Mouse (Mus musculus): ENCODE data around the gene Atp8b4. TPM values are rescaled to one million over a fixed set of nuclear protein-coding genes. Genes with fewer than 3 reads are reported as not detected.

Atp8b4 gene
- polyA plus RNA-seq, 1 experiment from 2014 or later: 0.15 TPM

DNA sequence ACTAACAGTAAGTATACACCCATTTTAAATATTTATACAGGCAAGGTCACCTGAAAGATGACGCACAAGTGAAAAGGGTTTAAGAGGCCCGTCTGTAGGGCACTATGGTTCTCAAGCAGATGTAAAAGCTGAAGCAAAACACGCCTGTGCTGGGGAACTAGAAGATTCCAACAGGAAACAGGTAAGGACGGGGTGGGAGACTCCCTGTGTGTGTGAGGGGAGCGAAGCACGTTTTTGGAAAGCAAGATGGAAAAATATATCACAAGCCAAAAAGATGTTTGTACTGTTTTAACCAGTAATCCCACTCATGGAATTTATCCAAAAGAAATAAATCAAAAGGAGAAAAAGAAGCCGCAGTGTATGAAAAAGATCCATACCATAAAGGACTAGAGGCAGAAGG is 214.1 kb downstream of the Atp8b4 start:
- Histone ChIP-seq H3K9ac (no peak overlapping the region), H3K9me3 (replicated peaks) (no peaks in the 10 kb centered on the region), H3K36me3 (no peaks in the 10 kb centered on the region), H3K4me3 (no peak overlapping the region), H3K4me1 (replicated peaks) (no peaks in the 10 kb centered on the region), H3K27me3 (replicated peaks) (0 out of 2 replicates have a peak, but pooled peaks cover 4% of the 10 kb centered on the region), H3K27ac (ENCODE audit: poor library complexity, severe bottlenecking) (no peak overlapping the region), H3K4me2 (no peak overlapping the region)
- ATAC-seq (ENCODE audit: insufficient number of reproducible peaks, low FRiP score): no peak
- WGBS: 74% methylated on average over 7 of the region's 7 CpGs

DNA sequence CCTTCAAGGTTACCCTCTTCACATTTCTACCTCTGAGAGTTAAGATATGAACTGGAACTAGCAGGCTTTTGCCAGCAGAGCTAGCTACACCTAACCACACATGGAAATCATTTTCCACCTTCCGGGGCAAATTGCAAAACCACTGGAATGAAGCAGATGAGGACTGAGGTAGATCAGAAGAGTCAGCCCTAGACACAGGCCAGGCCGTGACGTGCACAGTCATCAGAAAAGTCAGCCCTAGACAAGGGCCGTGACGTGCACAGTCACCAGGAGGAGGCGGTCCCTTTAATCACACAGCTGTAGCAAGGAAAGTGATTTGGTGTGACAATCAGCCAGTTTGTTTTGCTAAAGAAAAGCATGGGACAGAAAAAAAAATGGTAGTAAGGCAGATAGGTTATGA is 216.4 kb downstream of the Atp8b4 start:
- H3K36me3 ChIP-seq: no peaks in the 10 kb centered on the region
- no peak overlapping the region for H3K9ac ChIP-seq
- no peak for ATAC-seq (ENCODE audit: insufficient number of reproducible peaks, low FRiP score)
- 0 out of 2 replicates have a peak, but pooled peaks cover 8% of the 10 kb centered on the region for H3K27me3 ChIP-seq (replicated peaks)
- no peak overlapping the region for H3K4me2 ChIP-seq
- H3K4me1 ChIP-seq (replicated peaks): no peaks in the 10 kb centered on the region
- no peaks in the 10 kb centered on the region for H3K9me3 ChIP-seq (replicated peaks)
- no peak overlapping the region for H3K27ac ChIP-seq (ENCODE audit: poor library complexity, severe bottlenecking)
- WGBS: 75% methylated on average over 6 of the region's 6 CpGs
- H3K4me3 ChIP-seq: no peak overlapping the region

DNA sequence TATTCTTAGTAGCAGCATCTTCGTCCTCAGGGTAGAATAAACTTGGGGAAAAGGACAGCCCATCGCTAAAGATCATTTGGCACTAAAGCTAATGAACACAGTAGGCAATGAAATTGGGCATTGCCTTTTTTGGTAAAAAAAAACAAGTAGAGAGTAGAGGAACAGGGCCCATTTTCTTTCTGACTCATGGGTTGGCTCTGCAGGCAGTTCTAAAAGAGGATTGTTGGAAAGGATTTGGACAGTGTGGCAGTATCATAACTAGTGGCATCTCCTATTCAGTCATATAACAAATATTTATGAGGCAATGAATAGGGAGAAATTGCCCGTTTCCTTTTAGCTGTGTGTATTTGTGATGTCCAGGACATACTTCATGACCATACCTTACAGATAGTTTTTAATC is 217.4 kb downstream of the Atp8b4 start:
- no peaks in the 10 kb centered on the region for H3K9me3 ChIP-seq (replicated peaks)
- 73% methylated on average over 3 of the region's 3 CpGs for WGBS
- H3K4me1 ChIP-seq (replicated peaks): peaks cover 4% of the 10 kb centered on the region; the same call in 1 of the 2 replicates
- H3K27me3 ChIP-seq (replicated peaks): 0 out of 2 replicates have a peak, but pooled peaks cover 8% of the 10 kb centered on the region
- H3K4me2 ChIP-seq: no peak overlapping the region
- no peak overlapping the region for H3K9ac ChIP-seq
- no peak for ATAC-seq (ENCODE audit: insufficient number of reproducible peaks, low FRiP score)
- H3K36me3 ChIP-seq: no peaks in the 10 kb centered on the region
- no peak overlapping the region for H3K27ac ChIP-seq (ENCODE audit: poor library complexity, severe bottlenecking)
- H3K4me3 ChIP-seq: no peak overlapping the region

DNA sequence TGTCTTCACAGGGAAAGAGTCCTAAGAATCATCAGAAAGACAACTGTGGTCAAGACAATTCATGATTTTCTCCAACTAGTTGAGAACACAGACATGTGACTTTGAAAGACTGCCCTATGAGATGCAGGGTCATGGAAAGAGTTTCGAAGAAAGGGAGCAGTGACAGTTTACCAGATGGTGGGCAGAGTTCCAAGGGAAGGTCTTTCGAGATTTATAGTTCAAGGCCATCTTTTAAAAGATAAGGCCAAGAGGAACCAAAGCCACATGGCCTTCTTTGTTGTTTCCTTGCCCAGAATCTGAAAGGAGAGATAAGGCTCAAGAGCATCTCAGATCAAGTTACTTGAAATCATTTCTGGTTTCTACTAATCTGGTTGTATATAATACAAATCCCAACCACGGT is 225.0 kb downstream of the Atp8b4 start:
- no peak overlapping the region for H3K9ac ChIP-seq
- H3K4me2 ChIP-seq: no peak overlapping the region
- H3K4me3 ChIP-seq: no peak overlapping the region
- H3K4me1 ChIP-seq (replicated peaks): peaks cover 7% of the 10 kb centered on the region; the same call in 1 of the 2 replicates
- 61% methylated on average over 3 of the region's 3 CpGs for WGBS
- ATAC-seq (ENCODE audit: insufficient number of reproducible peaks, low FRiP score): no peak
- 0 out of 2 replicates have a peak, but pooled peaks cover 4% of the 10 kb centered on the region for H3K27me3 ChIP-seq (replicated peaks)
- no peaks in the 10 kb centered on the region for H3K36me3 ChIP-seq
- H3K27ac ChIP-seq (ENCODE audit: poor library complexity, severe bottlenecking): no peak overlapping the region
- no peaks in the 10 kb centered on the region for H3K9me3 ChIP-seq (replicated peaks)

DNA sequence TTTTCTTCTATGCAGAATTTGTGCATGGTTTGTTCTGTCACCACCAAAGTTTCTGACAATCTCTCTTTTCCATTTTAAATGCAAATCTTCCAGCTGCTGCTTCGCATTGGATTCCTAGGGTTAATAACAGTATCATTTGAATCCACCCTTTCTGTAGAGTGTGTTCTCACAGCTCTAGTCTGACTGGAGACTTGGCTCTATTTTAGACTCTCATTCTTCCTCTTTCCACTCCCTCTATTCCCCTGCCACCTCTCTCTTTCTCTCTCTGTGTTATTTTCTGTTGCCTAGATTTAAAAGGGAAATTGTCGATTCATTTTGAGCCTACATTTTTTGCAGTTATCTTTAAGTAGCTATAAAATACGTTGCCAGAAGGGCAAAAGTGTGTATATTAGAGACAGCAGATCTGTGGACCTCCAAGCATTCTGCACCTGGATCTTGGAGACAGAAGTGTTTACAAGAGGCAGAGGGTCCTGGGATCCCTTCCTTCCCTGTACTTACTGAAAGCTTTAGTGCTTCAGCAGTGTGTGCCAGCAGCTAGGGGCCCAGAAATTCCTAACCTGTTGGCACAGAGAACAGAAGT is 225.6 kb downstream of the Atp8b4 start:
- Histone ChIP-seq H3K27me3 (replicated peaks) (0 out of 2 replicates have a peak, but pooled peaks cover 4% of the 10 kb centered on the region), H3K4me2 (no peak overlapping the region), H3K36me3 (no peaks in the 10 kb centered on the region), H3K9ac (no peak overlapping the region), H3K9me3 (replicated peaks) (no peaks in the 10 kb centered on the region), H3K4me1 (replicated peaks) (peaks cover 7% of the 10 kb centered on the region; the same call in 1 of the 2 replicates), H3K4me3 (no peak overlapping the region), H3K27ac (ENCODE audit: poor library complexity, severe bottlenecking) (no peak overlapping the region)
- 76% methylated on average over 3 of the region's 3 CpGs for WGBS
- ATAC-seq (ENCODE audit: insufficient number of reproducible peaks, low FRiP score): no peak

DNA sequence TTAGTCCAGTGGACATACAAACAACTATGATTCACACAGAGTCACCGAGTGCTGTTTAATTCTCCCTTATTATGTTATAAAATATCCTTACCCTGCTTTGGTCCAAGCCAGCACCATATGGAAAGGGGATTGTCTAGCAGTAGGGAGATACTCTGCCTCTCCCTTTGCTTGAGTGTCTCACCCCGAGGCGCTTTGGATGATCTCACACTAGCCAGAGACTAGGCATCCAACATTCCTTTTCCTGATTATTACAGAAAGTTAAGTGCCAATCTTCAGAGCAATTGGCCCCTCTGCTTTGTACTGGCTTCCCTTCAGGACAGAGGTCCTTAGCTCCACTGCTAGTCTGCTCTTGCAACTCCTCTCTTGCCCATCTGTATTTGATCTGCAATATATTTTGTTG is 226.2 kb downstream of the Atp8b4 start:
- H3K4me3 ChIP-seq: no peak overlapping the region
- H3K9ac ChIP-seq: no peak overlapping the region
- peaks cover 7% of the 10 kb centered on the region; the same call in 1 of the 2 replicates for H3K4me1 ChIP-seq (replicated peaks)
- H3K27me3 ChIP-seq (replicated peaks): no peaks in the 10 kb centered on the region
- no peak for ATAC-seq (ENCODE audit: insufficient number of reproducible peaks, low FRiP score)
- no peaks in the 10 kb centered on the region for H3K9me3 ChIP-seq (replicated peaks)
- no peaks in the 10 kb centered on the region for H3K36me3 ChIP-seq
- 71% methylated on average over 3 of the region's 3 CpGs for WGBS
- H3K4me2 ChIP-seq: no peak overlapping the region
- H3K27ac ChIP-seq (ENCODE audit: poor library complexity, severe bottlenecking): no peak overlapping the region

Other genes starting within 250 kb of the Atp8b4 start
- gene Slc27a2, start 51.7 kb upstream of the Atp8b4 start, polyA plus RNA-seq (2016; fragmentation: Nextera tagmentation; extraction: Ambion mirVana): 0.17 and 0.86 TPM in 2 replicates
- 3.1 and 3.4 TPM in 2 replicates for gene Hdc, start 118.6 kb upstream of the Atp8b4 start, polyA plus RNA-seq (2016; fragmentation: Nextera tagmentation; extraction: Ambion mirVana)
- gene Gabpb1, start 175.7 kb upstream of the Atp8b4 start, polyA plus RNA-seq (2016; fragmentation: Nextera tagmentation; extraction: Ambion mirVana): 38.8 and 39.0 TPM in 2 replicates
- gene Usp8, start 206.7 kb upstream of the Atp8b4 start, polyA plus RNA-seq (2016; fragmentation: Nextera tagmentation; extraction: Ambion mirVana): 37.5 and 39.1 TPM in 2 replicates

All from heart, embryonic 12.5 days (tissue).